Mouse (Mus musculus): Measurements from ENCODE around the gene Misp. TPM values are rescaled to one million over a fixed set of nuclear protein-coding genes. Genes with fewer than 3 reads are reported as not detected.
A peak's percentile ranks its signal among the peaks of the same experiment; 100 is the strongest.

Misp gene
- total RNA-seq, 2 experiments from 2014 or later, result 0.20 to 4.2 TPM

- no peak for DNase-seq (ENCODE audit: low spot score in 2 of 2)
Measured at GRCm38 (mm10) chr10:79793738-79794490, 26.9 kb upstream of the Misp start.

GRCm38 (mm10) chr10:79794491-79794931, 26.3 kb upstream of the Misp start:
- no peak for DNase-seq (ENCODE audit: low spot score in 2 of 2)

GRCm38 (mm10) chr10:79795905-79796304, 24.9 kb upstream of the Misp start:
- no peak for DNase-seq (ENCODE audit: low spot score in 2 of 2)

- no peak for DNase-seq (ENCODE audit: low spot score in 2 of 2)
Measured at GRCm38 (mm10) chr10:79797326-79797725, 23.5 kb upstream of the Misp start.

GRCm38 (mm10) chr10:79798289-79798928, 22.4 kb upstream of the Misp start:
- no peak for DNase-seq (ENCODE audit: low spot score in 2 of 2)

GRCm38 (mm10) chr10:79800508-79800907, 20.3 kb upstream of the Misp start:
- DNase-seq (ENCODE audit: low spot score in 2 of 2), result no peak

GRCm38 (mm10) chr10:79801837-79802236, 19.0 kb upstream of the Misp start:
- DNase-seq (ENCODE audit: low spot score in 2 of 2), result no peak

GRCm38 (mm10) chr10:79802331-79802971, 18.3 kb upstream of the Misp start:
- DNase-seq (ENCODE audit: low spot score in 2 of 2), result peak; percentile 39 to 74

- no peak for DNase-seq (ENCODE audit: low spot score in 2 of 2)
Measured at GRCm38 (mm10) chr10:79803716-79804323, 17.0 kb upstream of the Misp start.

GRCm38 (mm10) chr10:79805636-79806035, 15.2 kb upstream of the Misp start:
- no peak for DNase-seq (ENCODE audit: low spot score in 2 of 2)

GRCm38 (mm10) chr10:79806331-79806730, 14.5 kb upstream of the Misp start:
- no peak for DNase-seq (ENCODE audit: low spot score in 2 of 2)

- no peak for DNase-seq (ENCODE audit: low spot score in 2 of 2)
Measured at GRCm38 (mm10) chr10:79806972-79807371, 13.8 kb upstream of the Misp start.

- no peak for DNase-seq (ENCODE audit: low spot score in 2 of 2)
Measured at GRCm38 (mm10) chr10:79807826-79808225, 13.0 kb upstream of the Misp start.

GRCm38 (mm10) chr10:79808728-79809127, 12.1 kb upstream of the Misp start:
- no peak for DNase-seq (ENCODE audit: low spot score in 2 of 2)

- DNase-seq (ENCODE audit: low spot score in 2 of 2), result peak; percentile 73 to 84
Measured at GRCm38 (mm10) chr10:79811736-79812637, 8.8 kb upstream of the Misp start.

- DNase-seq (ENCODE audit: low spot score in 2 of 2), result no peak
Measured at GRCm38 (mm10) chr10:79814271-79814842, 6.4 kb upstream of the Misp start.

GRCm38 (mm10) chr10:79815671-79816494, 4.9 kb upstream of the Misp start:
- no peak for DNase-seq (ENCODE audit: low spot score in 2 of 2)

GRCm38 (mm10) chr10:79817111-79817510, 3.7 kb upstream of the Misp start:
- no peak for DNase-seq (ENCODE audit: low spot score in 2 of 2)

GRCm38 (mm10) chr10:79818225-79818624, 2.6 kb upstream of the Misp start:
- DNase-seq (ENCODE audit: low spot score in 2 of 2), result no peak
